Mouse (Mus musculus): ENCODE data around the gene Tln1. TPM values are rescaled to one million over a fixed set of nuclear protein-coding genes. Genes with fewer than 3 reads are reported as not detected.

The Tln1 gene
- total and polyA plus RNA-seq, 3 experiments, result 22.9 to 146 (median 112) TPM

DNA sequence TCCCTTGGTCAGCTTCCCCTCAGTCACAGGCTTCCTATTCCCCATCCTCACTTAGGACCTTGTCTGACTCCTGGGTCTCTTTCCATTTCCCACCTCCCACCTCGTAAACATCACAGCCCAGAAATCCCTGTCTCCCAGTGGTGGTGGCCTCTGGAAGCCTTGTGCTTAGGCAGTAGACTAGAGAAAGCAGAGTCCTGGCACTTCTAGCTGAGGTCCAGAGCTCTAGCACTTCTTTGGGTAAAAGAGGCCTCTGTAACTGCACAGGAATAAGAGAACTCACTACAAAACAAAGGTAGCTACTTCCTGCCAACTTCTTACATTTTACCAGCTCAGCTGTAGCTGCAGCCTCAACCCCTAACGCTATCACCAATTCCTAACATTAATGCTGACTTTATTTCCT lies 1.5 kb downstream of the Tln1 start:
- Histone ChIP-seq H3K4me1 (ENCODE audit: control insufficient read depth in 1 of 2, insufficient read depth in 2 of 2, low read length in 2 of 2) (peaks cover 26 to 54% of the 10 kb centered on the region in 2 experiments), H3K27ac (ENCODE audit: control insufficient read depth, low read depth, low read length) (peak overlapping the region; percentile 99), H3K27me3 (ENCODE audit: control insufficient read depth in 1 of 2, insufficient read depth in 2 of 2, low read length in 2 of 2) (no peaks in the 10 kb centered on the region), H3K4me3 (ENCODE audit: control insufficient read depth in 1 of 2, insufficient read depth in 1 of 2, low read depth in 2 of 2, low read length in 2 of 2) (peak overlapping the region; percentile 81 to 92), H3K9me3 (replicated peaks; ENCODE audit: insufficient read depth, low read length) (no peaks in the 10 kb centered on the region), H3K79me2 (ENCODE audit: control insufficient read depth, insufficient read depth, low read length, poor library complexity) (peaks cover 52% of the 10 kb centered on the region), H3K9ac (ENCODE audit: control insufficient read depth, low read depth, low read length, poor library complexity, severe bottlenecking) (peak overlapping the region; percentile 92), H3K36me3 (ENCODE audit: control insufficient read depth in 1 of 2, insufficient read depth in 2 of 2, low read length in 2 of 2) (peaks cover 0 to 47% of the 10 kb centered on the region in 2 experiments; a peak in 2 of 4 replicates)
- DNase-seq (ENCODE audit: low read depth, low spot score), result peak; percentile 49
- TF ChIP-seq MXI1 (IDR thresholded peaks at IDR 0.05; ENCODE audit: low read depth, low read length), result 0 out of 2 replicates have a peak, but pooled peaks have one; percentile 2
- no peak for TF ChIP-seq CHD2 (IDR thresholded peaks at IDR 0.05; ENCODE audit: low read length)

DNA sequence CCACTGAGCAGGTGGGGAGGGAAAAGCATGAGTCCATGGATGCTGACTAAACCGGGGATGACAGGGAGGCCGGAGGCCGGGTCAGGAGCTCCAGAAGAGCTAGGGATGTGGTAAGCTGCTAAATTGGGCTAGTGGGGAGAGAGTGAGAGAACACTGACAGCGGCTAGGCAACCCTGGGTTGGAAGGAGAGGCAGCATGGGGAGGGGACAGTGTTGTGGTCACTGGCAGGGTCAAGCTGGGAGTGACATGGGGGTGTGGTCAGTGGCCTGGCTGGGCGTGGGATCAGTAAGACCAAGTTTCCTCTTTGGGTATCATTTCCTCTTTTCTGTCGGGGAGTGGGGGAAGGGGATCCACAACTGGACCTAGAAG lies 2.3 kb downstream of the Tln1 start:
- Histone ChIP-seq H3K4me3 (ENCODE audit: control insufficient read depth in 1 of 2, insufficient read depth in 1 of 2, low read depth in 2 of 2, low read length in 2 of 2) (peak overlapping the region; percentile 81 to 92), H3K9ac (ENCODE audit: control insufficient read depth, low read depth, low read length, poor library complexity, severe bottlenecking) (peak overlapping the region; percentile 92), H3K4me1 (ENCODE audit: control insufficient read depth in 1 of 2, insufficient read depth in 2 of 2, low read length in 2 of 2) (peaks cover 26 to 55% of the 10 kb centered on the region in 2 experiments), H3K27ac (ENCODE audit: control insufficient read depth, low read depth, low read length) (peak overlapping the region; percentile 92), H3K9me3 (replicated peaks; ENCODE audit: insufficient read depth, low read length) (no peaks in the 10 kb centered on the region), H3K27me3 (ENCODE audit: control insufficient read depth in 1 of 2, insufficient read depth in 2 of 2, low read length in 2 of 2) (no peaks in the 10 kb centered on the region), H3K36me3 (ENCODE audit: control insufficient read depth in 1 of 2, insufficient read depth in 2 of 2, low read length in 2 of 2) (peaks cover 2 to 47% of the 10 kb centered on the region in 2 experiments; a peak in 3 of 4 replicates), H3K79me2 (ENCODE audit: control insufficient read depth, insufficient read depth, low read length, poor library complexity) (peaks cover 52% of the 10 kb centered on the region)
- TF ChIP-seq ETS1 (IDR thresholded peaks at IDR 0.05; ENCODE audit: low read depth, low read length), result 0 out of 2 replicates have a peak, but pooled peaks have one; percentile 2
- peak; percentile 35; a peak in 2 of 4 replicates for TF ChIP-seq EP300 (IDR thresholded peaks at IDR 0.05; ENCODE audit: low read depth in 1 of 2, low read length in 2 of 2)
- 0 out of 2 replicates have a peak, but pooled peaks have one; percentile 12 for TF ChIP-seq MXI1 (IDR thresholded peaks at IDR 0.05; ENCODE audit: low read depth, low read length)
- no peak for TF ChIP-seq MAFK (IDR thresholded peaks at IDR 0.05; ENCODE audit: borderline replicate concordance, low read depth, low read length)
- TF ChIP-seq SIN3A (IDR thresholded peaks at IDR 0.05; ENCODE audit: low read length), result no peak; the same call in 1 of the 2 replicates
- peak; percentile 55; the same call in 1 of the 2 replicates for TF ChIP-seq MAZ (IDR thresholded peaks at IDR 0.05; ENCODE audit: low read depth, low read length)
- TF ChIP-seq TAL1 (IDR thresholded peaks at IDR 0.05; ENCODE audit: low read length), result no peak
- TF ChIP-seq JUND (IDR thresholded peaks at IDR 0.05; ENCODE audit: low read depth, low read length), result no peak
- 0 out of 2 replicates have a peak, but pooled peaks have one; percentile 15 for TF ChIP-seq TCF12 (IDR thresholded peaks at IDR 0.05; ENCODE audit: low read depth, low read length)
- DNase-seq (ENCODE audit: low read depth, low spot score), result peak; percentile 42

DNA sequence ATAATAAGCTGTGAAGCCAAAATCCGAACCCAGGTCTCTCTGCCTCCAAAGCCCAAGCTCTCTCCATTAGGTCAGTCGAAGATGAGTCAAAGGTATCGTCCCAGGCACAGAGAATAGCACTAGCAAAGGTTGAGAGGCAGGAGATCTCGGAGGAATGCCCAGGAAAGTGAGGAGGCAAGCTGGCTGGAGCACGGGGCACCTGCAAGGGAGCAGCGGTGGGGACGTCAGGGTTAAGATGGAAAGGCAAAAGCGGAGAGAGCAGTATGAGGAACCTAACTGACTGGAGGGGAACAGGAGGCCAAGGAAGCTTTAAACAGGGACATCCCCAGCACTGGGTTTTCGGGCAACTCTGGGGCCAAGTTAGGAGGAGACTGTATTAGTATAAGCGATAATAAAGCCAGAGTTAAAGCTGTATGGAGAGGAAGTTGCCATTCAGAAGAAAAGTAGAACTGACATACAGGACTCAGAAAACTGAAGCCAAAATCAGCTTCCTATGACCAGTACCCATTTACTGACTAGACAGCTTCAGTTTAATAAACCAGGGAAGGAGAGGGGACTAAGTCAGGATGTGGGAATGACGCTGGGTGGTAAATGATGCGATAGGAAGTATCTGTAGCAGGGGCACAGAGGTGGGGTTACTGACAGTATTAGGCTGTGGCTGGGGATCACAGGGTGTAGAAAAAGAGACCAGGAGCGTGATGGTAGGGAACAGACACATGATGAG lies 2.8 kb downstream of the Tln1 start:
- Histone ChIP-seq H3K79me2 (ENCODE audit: control insufficient read depth, insufficient read depth, low read length, poor library complexity) (peaks cover 52% of the 10 kb centered on the region), H3K9me3 (replicated peaks; ENCODE audit: insufficient read depth, low read length) (no peaks in the 10 kb centered on the region), H3K9ac (ENCODE audit: control insufficient read depth, low read depth, low read length, poor library complexity, severe bottlenecking) (peak overlapping the region; percentile 92), H3K27ac (ENCODE audit: control insufficient read depth, low read depth, low read length) (peak overlapping the region; percentile 92), H3K36me3 (ENCODE audit: control insufficient read depth in 1 of 2, insufficient read depth in 2 of 2, low read length in 2 of 2) (peaks cover 5 to 44% of the 10 kb centered on the region in 2 experiments; a peak in 3 of 4 replicates), H3K27me3 (ENCODE audit: control insufficient read depth in 1 of 2, insufficient read depth in 2 of 2, low read length in 2 of 2) (no peaks in the 10 kb centered on the region), H3K4me3 (ENCODE audit: control insufficient read depth in 1 of 2, insufficient read depth in 1 of 2, low read depth in 2 of 2, low read length in 2 of 2) (peak overlapping the region; percentile 81 to 92), H3K4me1 (ENCODE audit: control insufficient read depth in 1 of 2, insufficient read depth in 2 of 2, low read length in 2 of 2) (peaks cover 26 to 54% of the 10 kb centered on the region in 2 experiments)
- peak; percentile 81 for DNase-seq (ENCODE audit: low read depth, low spot score)
- TF ChIP-seq NELFE (IDR thresholded peaks at IDR 0.05; ENCODE audit: low read depth, low read length) (no peak), MAZ (IDR thresholded peaks at IDR 0.05; ENCODE audit: low read depth, low read length) (no peak), E2F4 (IDR thresholded peaks at IDR 0.05; ENCODE audit: borderline replicate concordance, low read depth, low read length) (no peak), ETS1 (IDR thresholded peaks at IDR 0.05; ENCODE audit: low read depth, low read length) (0 out of 2 replicates have a peak, but pooled peaks have one; percentile 17), USF2 (IDR thresholded peaks at IDR 0.05; ENCODE audit: borderline replicate concordance in 1 of 2, insufficient read depth in 1 of 2, low read depth in 1 of 2, low read length in 2 of 2) (no peak), CTCF (IDR thresholded peaks at IDR 0.05 in 2 of 3, conservative IDR thresholded peaks at IDR 0.05 in 1 of 3; ENCODE audit: control insufficient read depth in 1 of 3, insufficient read depth in 1 of 3, low read depth in 2 of 3, low read length in 3 of 3, poor library complexity in 1 of 3, severe bottlenecking in 1 of 3) (no peak), ZNF384 (IDR thresholded peaks at IDR 0.05; ENCODE audit: low read depth, low read length) (no peak), MXI1 (IDR thresholded peaks at IDR 0.05; ENCODE audit: low read depth, low read length) (peak; percentile 26), MYB (IDR thresholded peaks at IDR 0.05; ENCODE audit: low read depth, low read length) (no peak), TAL1 (IDR thresholded peaks at IDR 0.05; ENCODE audit: low read length) (no peak), POLR2A (IDR thresholded peaks at IDR 0.05; ENCODE audit: control insufficient read depth in 1 of 2, insufficient read depth in 1 of 2, low read depth in 1 of 2, low read length in 2 of 2, poor library complexity in 1 of 2) (0 out of 4 replicates have a peak, but pooled peaks of 1 of the 2 experiments have one; percentile 27), EP300 (IDR thresholded peaks at IDR 0.05; ENCODE audit: low read depth in 1 of 2, low read length in 2 of 2) (no peak; a peak in 1 of 4 replicates), TCF12 (IDR thresholded peaks at IDR 0.05; ENCODE audit: low read depth, low read length) (no peak), MYC (IDR thresholded peaks at IDR 0.05; ENCODE audit: low read depth, low read length) (no peak), GATA1 (IDR thresholded peaks at IDR 0.05; ENCODE audit: low read depth, low read length) (no peak), UBTF (IDR thresholded peaks at IDR 0.05; ENCODE audit: borderline replicate concordance, insufficient read depth, low read depth, low read length) (peak; percentile 61; the same call in 1 of the 2 replicates), MAX (IDR thresholded peaks at IDR 0.05; ENCODE audit: low read length) (no peak), ZC3H11A (IDR thresholded peaks at IDR 0.05; ENCODE audit: low read depth, low read length) (no peak), POLR2AphosphoS2 (IDR thresholded peaks at IDR 0.05; ENCODE audit: low read length) (no peak)

Measured in MEL (cell line).